In the genomic region with DNA sequence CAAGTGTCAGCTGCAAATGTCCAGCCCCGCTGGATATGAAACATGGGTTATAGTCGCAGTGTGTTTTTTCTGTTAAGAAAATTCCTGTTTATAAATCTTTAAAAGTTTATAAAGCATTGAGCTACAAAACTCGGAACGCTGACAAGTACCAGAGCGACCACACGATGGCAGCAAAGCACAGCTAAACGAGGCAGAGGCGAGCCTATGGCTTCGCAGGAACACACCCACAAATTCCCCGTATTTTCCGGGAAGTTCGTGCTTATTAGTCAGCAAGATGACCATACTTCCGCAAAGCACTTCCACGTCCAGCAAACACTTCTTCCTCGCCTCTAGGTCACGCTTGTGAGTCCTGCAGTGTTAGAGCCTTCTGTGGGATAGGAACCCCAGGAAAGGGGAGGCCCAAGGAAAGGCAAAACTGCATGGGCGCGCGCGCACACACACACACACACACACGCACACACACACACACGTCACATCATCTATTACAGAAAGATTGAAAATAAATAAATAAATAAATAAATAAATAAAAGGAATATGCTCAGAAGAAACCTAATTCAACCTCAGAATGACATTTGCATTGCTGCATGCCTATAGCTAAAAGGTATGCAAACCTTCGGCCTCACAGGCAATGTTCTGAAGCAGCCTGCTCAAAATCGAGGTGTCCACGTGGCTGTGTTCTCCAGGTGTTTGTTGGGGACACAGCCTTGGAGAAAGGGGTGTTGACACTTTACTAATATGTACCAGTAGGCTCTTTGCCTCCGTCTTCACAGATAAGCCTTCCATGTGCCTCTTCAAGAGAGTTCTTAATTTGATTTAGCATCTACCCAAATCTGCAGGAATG, we compare ENCODE assay signal across 8 mouse cellular contexts.
DNase-seq lines count a peak whose midpoint lies in the region; ATAC-seq lines count a peak whose summit lies in the region.

No protein-coding gene starts in this region.

- peak overlapping the region; percentile 41 for H3K9ac ChIP-seq in embryonic facial prominence, embryonic 11.5 days (replicated peaks; ENCODE audit: low read length)
- H3K9ac ChIP-seq in midbrain, embryonic 11.5 days (ENCODE audit: low read length), result peak overlapping the region; percentile 21; the same call in 1 of the 2 replicates
- no peak overlapping the region for H3K9ac ChIP-seq in stomach, embryonic 15.5 days

- 28% methylated on average over 26 of the region's 26 CpGs for WGBS in embryonic facial prominence, embryonic 11.5 days
- WGBS in midbrain, embryonic 11.5 days, result 29% methylated on average over 26 of the region's 26 CpGs
- WGBS in stomach, embryonic 15.5 days, result 25% methylated on average over 26 of the region's 26 CpGs

- peak; percentile 27 to 59 for DNase-seq in urinary bladder, adult 18-20 months (ENCODE audit: low spot score in 2 of 2)
- DNase-seq in urinary bladder, postnatal 10 days (ENCODE audit: low spot score), result no peak
- peak; percentile 92 for DNase-seq in embryonic facial prominence, embryonic 11.5 days (ENCODE audit: low spot score)
- DNase-seq in heart, adult 18-20 months, result peak; percentile 52 to 83
- peak; percentile 70 for DNase-seq in kidney, adult 18-20 months
- peak; percentile 78 for DNase-seq in left cerebral cortex, postnatal 4 days
- peak; percentile 97 for DNase-seq in midbrain, embryonic 11.5 days (ENCODE audit: low spot score, missing footprints)

- H3K9me3 ChIP-seq in embryonic facial prominence, embryonic 11.5 days (replicated peaks; ENCODE audit: control insufficient read depth, low read length), result no peaks in the 10 kb centered on the region
- H3K9me3 ChIP-seq in midbrain, embryonic 11.5 days (ENCODE audit: control insufficient read depth, low read length), result no peaks in the 10 kb centered on the region
- H3K9me3 ChIP-seq in stomach, embryonic 15.5 days, result no peaks in the 10 kb centered on the region

- H3K4me3 ChIP-seq in embryonic facial prominence, embryonic 11.5 days (ENCODE audit: low read depth, low read length), result no peak overlapping the region
- H3K4me3 ChIP-seq in midbrain, embryonic 11.5 days (ENCODE audit: low read depth, low read length), result no peak overlapping the region
- H3K4me3 ChIP-seq in stomach, embryonic 15.5 days (replicated peaks), result peak overlapping the region; percentile 38

- intact Hi-C loops in left cerebral cortex, postnatal 4 days (cut with DNase I), result loop anchor here (5.0 to 10.0 kb wide), 4 partner anchors 202 to 984 kb away; a partner anchor contains a TSS

- H3K27ac ChIP-seq in embryonic facial prominence, embryonic 11.5 days (replicated peaks; ENCODE audit: low read depth, low read length), result no peak overlapping the region
- H3K27ac ChIP-seq in midbrain, embryonic 11.5 days (ENCODE audit: low read depth, low read length), result no peak overlapping the region
- no peak overlapping the region for H3K27ac ChIP-seq in stomach, embryonic 15.5 days

- H3K27me3 ChIP-seq in embryonic facial prominence, embryonic 11.5 days (ENCODE audit: control insufficient read depth, insufficient read depth, low read length), result no peaks in the 10 kb centered on the region
- no peaks in the 10 kb centered on the region for H3K27me3 ChIP-seq in midbrain, embryonic 11.5 days (ENCODE audit: control insufficient read depth, insufficient read depth, low read length)
- H3K27me3 ChIP-seq in stomach, embryonic 15.5 days (replicated peaks), result no peaks in the 10 kb centered on the region

- 0 out of 2 replicates have a peak, but pooled peaks have one; percentile 29 for ATAC-seq in embryonic facial prominence, embryonic 11.5 days (replicated peaks; ENCODE audit: insufficient number of reproducible peaks, low FRiP score, low TSS enrichment, low read depth)
- peak; percentile 77 for ATAC-seq in midbrain, embryonic 11.5 days (ENCODE audit: low FRiP score)
- peak; percentile 43 for ATAC-seq in stomach, embryonic 15.5 days (ENCODE audit: insufficient read depth, low FRiP score, low read depth)

- no peaks in the 10 kb centered on the region for H3K36me3 ChIP-seq in embryonic facial prominence, embryonic 11.5 days (replicated peaks; ENCODE audit: control insufficient read depth, insufficient read depth, low read depth, low read length)
- H3K36me3 ChIP-seq in midbrain, embryonic 11.5 days (ENCODE audit: control insufficient read depth, insufficient read depth, low read length), result no peaks in the 10 kb centered on the region
- no peaks in the 10 kb centered on the region for H3K36me3 ChIP-seq in stomach, embryonic 15.5 days

- H3K4me1 ChIP-seq in embryonic facial prominence, embryonic 11.5 days (ENCODE audit: control insufficient read depth, insufficient read depth, low read length), result no peaks in the 10 kb centered on the region
- H3K4me1 ChIP-seq in midbrain, embryonic 11.5 days (ENCODE audit: control insufficient read depth, insufficient read depth, low read length), result 0 out of 2 replicates have a peak, but pooled peaks cover 3% of the 10 kb centered on the region
- 0 out of 2 replicates have a peak, but pooled peaks cover 2% of the 10 kb centered on the region for H3K4me1 ChIP-seq in stomach, embryonic 15.5 days

- H3K4me2 ChIP-seq in embryonic facial prominence, embryonic 11.5 days (ENCODE audit: low read depth, low read length), result peak overlapping the region; percentile 37
- peak overlapping the region; percentile 40 for H3K4me2 ChIP-seq in midbrain, embryonic 11.5 days
- peak overlapping the region; percentile 56 for H3K4me2 ChIP-seq in stomach, embryonic 15.5 days
